Mouse (Mus musculus): ENCODE data around the gene Ltv1.

DNA sequence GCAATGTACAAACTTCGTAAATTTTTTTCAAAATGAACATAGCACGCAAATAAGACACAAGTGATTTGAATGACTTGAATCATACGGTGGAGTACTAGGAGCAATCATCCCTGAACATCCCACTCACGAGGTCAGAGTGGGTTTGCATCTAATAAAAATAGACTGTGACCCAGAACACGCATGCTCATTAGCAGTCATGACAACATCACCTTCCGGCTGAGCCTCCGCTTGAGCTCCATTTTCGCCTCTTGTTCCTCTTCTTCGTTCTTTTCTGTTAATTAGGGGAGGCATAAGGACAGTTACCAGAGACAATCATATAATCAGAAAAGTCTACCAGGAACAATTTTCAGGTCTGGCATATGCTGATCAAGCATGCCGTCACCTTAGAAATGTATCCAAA lies 41.0 kb upstream of the Ltv1 start:
- no peak for TF ChIP-seq GATA1 (IDR thresholded peaks at IDR 0.05; ENCODE audit: low read length)
- TF ChIP-seq TAL1 (IDR thresholded peaks at IDR 0.05; ENCODE audit: low read length), result no peak
